Mouse (Mus musculus): ENCODE measurements at regions not wholly inside any gene's neighbourhood (a gene's known extent, or its start where the extent isn't known, plus 50 kb on each side); places are given as distances from the start of the nearest gene placed in this dataset.
A peak's percentile ranks its signal among the peaks of the same experiment; 100 is the strongest.

- peak; percentile 0 for DNase-seq (ENCODE audit: low read depth, low spot score)
These were observed 82.7 kb upstream of the Lingo2 start for GRCm38 (mm10) chr4:37034200-37034599.

Data from retina, postnatal 7 days (tissue).